Mouse (Mus musculus): Measurements from ENCODE around the gene Rrnad1. TPM values are rescaled to one million over a fixed set of nuclear protein-coding genes. Genes with fewer than 3 reads are reported as not detected.

Gene Rrnad1
- polyA plus RNA-seq, 1 experiment from 2014 or later = 19.9 TPM

Other genes starting within 250 kb of the Rrnad1 start
- 0.87 and 0.89 TPM in 2 replicates for gene Lrrc71, start 182.1 kb downstream of the Rrnad1 start, polyA plus RNA-seq (2015; fragmentation: Nextera tagmentation; extraction: Ambion mirVana)
- 6.1 and 6.4 TPM in 2 replicates for gene Ntrk1, start 135.6 kb downstream of the Rrnad1 start, polyA plus RNA-seq (2015; fragmentation: Nextera tagmentation; extraction: Ambion mirVana)
- gene Insrr, start 133.8 kb downstream of the Rrnad1 start, polyA plus RNA-seq (2015; fragmentation: Nextera tagmentation; extraction: Ambion mirVana) = 2.7 and 2.8 TPM in 2 replicates
- gene Pear1, start 106.4 kb downstream of the Rrnad1 start, polyA plus RNA-seq (2015; fragmentation: Nextera tagmentation; extraction: Ambion mirVana) = 60.2 and 62.9 TPM in 2 replicates
- 0.09 TPM in 1 of 2 replicates, not detected in the other for gene Sh2d2a, start 84.0 kb downstream of the Rrnad1 start, polyA plus RNA-seq (2015; fragmentation: Nextera tagmentation; extraction: Ambion mirVana)
- 13.3 and 13.8 TPM in 2 replicates for gene Prcc, start 45.1 kb downstream of the Rrnad1 start, polyA plus RNA-seq (2015; fragmentation: Nextera tagmentation; extraction: Ambion mirVana)
- gene Hdgf, start 24.4 kb downstream of the Rrnad1 start, polyA plus RNA-seq (2015; fragmentation: Nextera tagmentation; extraction: Ambion mirVana) = 83.2 and 115 TPM in 2 replicates
- 76.1 and 80.1 TPM in 2 replicates for gene Mrpl24, start 11.2 kb downstream of the Rrnad1 start, polyA plus RNA-seq (2015; fragmentation: Nextera tagmentation; extraction: Ambion mirVana)
- gene Isg20l2, start 403 bp downstream of the Rrnad1 start, polyA plus RNA-seq (2015; fragmentation: Nextera tagmentation; extraction: Ambion mirVana) = 60.2 and 68.7 TPM in 2 replicates
- gene Crabp2, start 17.9 kb upstream of the Rrnad1 start, polyA plus RNA-seq (2015; fragmentation: Nextera tagmentation; extraction: Ambion mirVana) = 62.0 and 67.8 TPM in 2 replicates
- 25.7 and 26.6 TPM in 2 replicates for gene Nes, start 40.4 kb upstream of the Rrnad1 start, polyA plus RNA-seq (2015; fragmentation: Nextera tagmentation; extraction: Ambion mirVana)
- 0.10 TPM in 1 of 2 replicates, not detected in the other for gene Bcan, start 69.5 kb upstream of the Rrnad1 start, polyA plus RNA-seq (2015; fragmentation: Nextera tagmentation; extraction: Ambion mirVana)
- gene Hapln2, start 96.9 kb upstream of the Rrnad1 start, polyA plus RNA-seq (2015; fragmentation: Nextera tagmentation; extraction: Ambion mirVana) = 0.13 and 0.16 TPM in 2 replicates
- gene Gpatch4, start 112.4 kb upstream of the Rrnad1 start, polyA plus RNA-seq (2015; fragmentation: Nextera tagmentation; extraction: Ambion mirVana) = 35.2 and 42.8 TPM in 2 replicates
- 181 and 190 TPM in 2 replicates for gene Naxe, start 127.8 kb upstream of the Rrnad1 start, polyA plus RNA-seq (2015; fragmentation: Nextera tagmentation; extraction: Ambion mirVana)
- not detected in 2 replicates for gene Ttc24, start 147.6 kb upstream of the Rrnad1 start, polyA plus RNA-seq (2015; fragmentation: Nextera tagmentation; extraction: Ambion mirVana)
- gene Iqgap3, start 151.3 kb upstream of the Rrnad1 start, polyA plus RNA-seq (2015; fragmentation: Nextera tagmentation; extraction: Ambion mirVana) = 20.9 and 23.6 TPM in 2 replicates
- gene Mef2d, start 211.7 kb upstream of the Rrnad1 start, polyA plus RNA-seq (2015; fragmentation: Nextera tagmentation; extraction: Ambion mirVana) = 16.9 and 20.2 TPM in 2 replicates